Mouse (Mus musculus) heart, postnatal 0 days (tissue): ENCODE measurements at regions not wholly inside any gene's neighbourhood (a gene's known extent, or its start where the extent isn't known, plus 50 kb on each side); places are given as distances from the start of the nearest gene placed in this dataset.

Experiments used
- ATAC-seq: fragments of 200-750 bp; cut with Nextera tagmentation; 2 replicates; pipeline ENCODE4 v1.8.0; 2017; ENCODE audit warnings: low read depth, moderate number of reproducible peaks, moderate library complexity; ENCODE audit not compliant: insufficient read depth
- DNase-seq: peaks from one replicate; pipeline ENCODE4 v3.0.0-alpha.2; 2016; ENCODE audit warnings: low spot score
- H3K27ac ChIP-seq: fragments of 300-500 bp; sonication (generic); 2 replicates; pipeline ENCODE4 v1.5.1; 2014; ENCODE audit warnings: low read depth, mild to moderate bottlenecking
- H3K27me3 ChIP-seq: fragments of 300-500 bp; sonication (generic); 2 replicates; pipeline ENCODE4 v1.6.1; 2014; ENCODE audit warnings: low read length, mixed read lengths; ENCODE audit not compliant: control insufficient read depth, insufficient read depth
- H3K36me3 ChIP-seq: fragments of 300-500 bp; sonication (generic); replicated peaks from 2 replicates; pipeline ENCODE4 v1.6.1; 2014; ENCODE audit warnings: low read length, mixed read lengths; ENCODE audit not compliant: control insufficient read depth, insufficient read depth
- H3K4me1 ChIP-seq: fragments of 300-500 bp; sonication (generic); 2 replicates; pipeline ENCODE4 v1.6.1; 2014; ENCODE audit warnings: antibody characterized with exemption; ENCODE audit not compliant: control insufficient read depth, insufficient read depth
- H3K4me2 ChIP-seq: fragments of 300-500 bp; sonication (generic); 2 replicates; pipeline ENCODE4 v1.6.1; 2014; ENCODE audit warnings: low read depth, mild to moderate bottlenecking, low read length, moderate library complexity
- H3K4me3 ChIP-seq: fragments of 300-500 bp; sonication (generic); 2 replicates; pipeline ENCODE4 v1.5.1; 2014; ENCODE audit warnings: low read depth, low read length
- H3K9ac ChIP-seq: fragments of 300-500 bp; sonication (generic); replicated peaks from 2 replicates; pipeline ENCODE4 v1.6.1; 2014; ENCODE audit warnings: low read depth, low read length, mixed read lengths
- H3K9me3 ChIP-seq: fragments of 300-500 bp; sonication (generic); replicated peaks from 2 replicates; pipeline ENCODE4 v1.6.1; 2016; ENCODE audit warnings: low read length; ENCODE audit not compliant: control insufficient read depth
- CTCF ChIP-seq: IDR thresholded peaks from 2 replicates; pipeline ENCODE4 v1.5.1; 2016; ENCODE audit warnings: antibody characterized with exemption, control low read depth, low read depth
- EP300 ChIP-seq: IDR thresholded peaks from 2 replicates; pipeline ENCODE4 v1.6.1; 2016; ENCODE audit warnings: antibody characterized with exemption, low read depth
- WGBS: fragments of 180-500 bp; shearing (Covaris S2); extraction: QIAGEN DNeasy Blood & Tissue Kit; methylation state at CpG from one replicate; pipeline ENCODE4 v1.1.7; 2014; 5-methylcytosine and 5-hydroxymethylcytosine counted together

GRCm38 (mm10) chr6:66255378-66255777 lies 279.8 kb upstream of the Mad2l1 start:
- H3K9ac ChIP-seq, result no peak overlapping the region

GRCm38 (mm10) chr6:66263429-66263828 lies 271.8 kb upstream of the Mad2l1 start:
- ATAC-seq, result no peak

More at GRCm38 (mm10) chr6:66255378-66255777, 279.8 kb upstream of the Mad2l1 start:
- H3K4me3 ChIP-seq, result no peak overlapping the region
- WGBS, result 80% methylated on average over 4 of the region's 4 CpGs
- no peaks in the 10 kb centered on the region for H3K9me3 ChIP-seq
- H3K4me1 ChIP-seq, result no peaks in the 10 kb centered on the region
- no peak for TF ChIP-seq EP300
- no peak for TF ChIP-seq CTCF
- no peaks in the 10 kb centered on the region for H3K27me3 ChIP-seq
- ATAC-seq, result no peak
- no peak overlapping the region for H3K27ac ChIP-seq
- no peak overlapping the region for H3K4me2 ChIP-seq
- no peak for DNase-seq
- no peaks in the 10 kb centered on the region for H3K36me3 ChIP-seq

GRCm38 (mm10) chr6:66263918-66264317 lies 271.3 kb upstream of the Mad2l1 start:
- no peaks in the 10 kb centered on the region for H3K9me3 ChIP-seq
- no peak overlapping the region for H3K4me2 ChIP-seq
- WGBS, result 48% methylated on average over 1 of the region's 1 CpGs
- no peaks in the 10 kb centered on the region for H3K36me3 ChIP-seq
- H3K27ac ChIP-seq, result no peak overlapping the region
- DNase-seq (no peak), ATAC-seq (no peak)
- H3K27me3 ChIP-seq, result no peaks in the 10 kb centered on the region
- no peak overlapping the region for H3K4me3 ChIP-seq
- TF ChIP-seq CTCF, result no peak
- no peak for TF ChIP-seq EP300
- H3K9ac ChIP-seq, result no peak overlapping the region
- H3K4me1 ChIP-seq, result no peaks in the 10 kb centered on the region

More at GRCm38 (mm10) chr6:66263429-66263828, 271.8 kb upstream of the Mad2l1 start:
- Histone ChIP-seq H3K27ac (no peak overlapping the region), H3K27me3 (no peaks in the 10 kb centered on the region), H3K9me3 (no peaks in the 10 kb centered on the region), H3K4me1 (no peaks in the 10 kb centered on the region), H3K4me3 (no peak overlapping the region), H3K9ac (no peak overlapping the region), H3K36me3 (no peaks in the 10 kb centered on the region), H3K4me2 (no peak overlapping the region)
- TF ChIP-seq EP300 (no peak), CTCF (no peak)
- no peak for DNase-seq
- 59% methylated on average over 3 of the region's 3 CpGs for WGBS

GRCm38 (mm10) chr6:66268427-66268826 lies 266.8 kb upstream of the Mad2l1 start:
- no peak for DNase-seq
- H3K4me3 ChIP-seq, result no peak overlapping the region
- no peak overlapping the region for H3K4me2 ChIP-seq
- TF ChIP-seq CTCF (no peak), EP300 (no peak)
- no peaks in the 10 kb centered on the region for H3K9me3 ChIP-seq
- H3K36me3 ChIP-seq, result no peaks in the 10 kb centered on the region
- no peak overlapping the region for H3K9ac ChIP-seq
- H3K27ac ChIP-seq, result no peak overlapping the region
- ATAC-seq, result no peak
- WGBS, result 74% methylated on average over 3 of the region's 3 CpGs
- H3K27me3 ChIP-seq, result no peaks in the 10 kb centered on the region
- H3K4me1 ChIP-seq, result peaks cover 15% of the 10 kb centered on the region; the same call in 1 of the 2 replicates

- WGBS, result 26% methylated on average over 6 of the region's 6 CpGs
- Histone ChIP-seq H3K27ac (peak overlapping the region; percentile 34; the same call in 1 of the 2 replicates), H3K4me3 (no peak overlapping the region), H3K27me3 (no peaks in the 10 kb centered on the region), H3K4me2 (no peak overlapping the region), H3K36me3 (no peaks in the 10 kb centered on the region), H3K4me1 (peaks cover 15% of the 10 kb centered on the region; the same call in 1 of the 2 replicates), H3K9ac (no peak overlapping the region), H3K9me3 (no peaks in the 10 kb centered on the region)
- TF ChIP-seq EP300 (no peak), CTCF (no peak)
- DNase-seq, result peak; percentile 9
- ATAC-seq, result no peak
Observed at GRCm38 (mm10) chr6:66271414-66272206, 263.6 kb upstream of the Mad2l1 start.
